Mouse (Mus musculus): Measurements from ENCODE around the gene Kalrn. TPM values are rescaled to one million over a fixed set of nuclear protein-coding genes. Genes with fewer than 3 reads are reported as not detected.
A peak's percentile ranks its signal among the peaks of the same experiment; 100 is the strongest.

Gene Kalrn
- polyA plus RNA-seq, 1 experiment from 2014 or later, result 22.8 TPM

- Histone ChIP-seq H3K4me3 (no peak overlapping the region), H3K36me3 (peaks cover 15% of the 10 kb centered on the region), H3K27me3 (ENCODE audit: insufficient read depth, poor library complexity, severe bottlenecking) (no peaks in the 10 kb centered on the region), H3K4me1 (peaks cover 11% of the 10 kb centered on the region; the same call in 1 of the 2 replicates), H3K9me3 (no peaks in the 10 kb centered on the region), H3K27ac (no peak overlapping the region)
- WGBS, result 67% methylated on average over 4 of the region's 4 CpGs
- DNase-seq (ENCODE audit: low spot score), result no peak
Observed at GRCm38 (mm10) chr16:34239618-34240017, 333.7 kb downstream of the Kalrn start.

GRCm38 (mm10) chr16:34236898-34237611 is 336.3 kb downstream of the Kalrn start:
- H3K27me3 ChIP-seq (ENCODE audit: insufficient read depth, poor library complexity, severe bottlenecking), result no peaks in the 10 kb centered on the region
- peaks cover 11% of the 10 kb centered on the region; the same call in 1 of the 2 replicates for H3K4me1 ChIP-seq
- peak overlapping the region; percentile 12; the same call in 1 of the 2 replicates for H3K27ac ChIP-seq
- no peak overlapping the region for H3K4me3 ChIP-seq
- H3K9me3 ChIP-seq, result no peaks in the 10 kb centered on the region
- H3K36me3 ChIP-seq, result peaks cover 12% of the 10 kb centered on the region; the same call in 1 of the 2 replicates
- no peak for DNase-seq (ENCODE audit: low spot score)
- 75% methylated on average over 12 of the region's 12 CpGs for WGBS

- Histone ChIP-seq H3K4me3 (no peak overlapping the region), H3K27me3 (ENCODE audit: insufficient read depth, poor library complexity, severe bottlenecking) (no peaks in the 10 kb centered on the region), H3K36me3 (peaks cover 5% of the 10 kb centered on the region; the same call in 1 of the 2 replicates), H3K4me1 (peaks cover 22% of the 10 kb centered on the region), H3K9me3 (no peaks in the 10 kb centered on the region), H3K27ac (no peak overlapping the region)
- no peak for DNase-seq (ENCODE audit: low spot score)
- 69% methylated on average over 11 of the region's 11 CpGs for WGBS
Observed at GRCm38 (mm10) chr16:34235086-34235485, 338.2 kb downstream of the Kalrn start.

GRCm38 (mm10) chr16:34231952-34232351 is 341.4 kb downstream of the Kalrn start:
- WGBS, result 46% methylated on average over 5 of the region's 5 CpGs
- H3K27me3 ChIP-seq (ENCODE audit: insufficient read depth, poor library complexity, severe bottlenecking), result no peaks in the 10 kb centered on the region
- peaks cover 35% of the 10 kb centered on the region for H3K4me1 ChIP-seq
- H3K36me3 ChIP-seq, result peaks cover 6% of the 10 kb centered on the region; the same call in 1 of the 2 replicates
- no peak for DNase-seq (ENCODE audit: low spot score)
- H3K4me3 ChIP-seq, result no peak overlapping the region
- no peak overlapping the region for H3K27ac ChIP-seq
- H3K9me3 ChIP-seq, result no peaks in the 10 kb centered on the region

- DNase-seq (ENCODE audit: low spot score), result no peak
- Histone ChIP-seq H3K9me3 (no peaks in the 10 kb centered on the region), H3K36me3 (peaks cover 8% of the 10 kb centered on the region; the same call in 1 of the 2 replicates), H3K27me3 (ENCODE audit: insufficient read depth, poor library complexity, severe bottlenecking) (no peaks in the 10 kb centered on the region), H3K4me1 (peaks cover 33% of the 10 kb centered on the region), H3K27ac (no peak overlapping the region), H3K4me3 (no peak overlapping the region)
- 21% methylated on average over 2 of the region's 2 CpGs for WGBS
Observed at GRCm38 (mm10) chr16:34231146-34231545, 342.2 kb downstream of the Kalrn start.

- Histone ChIP-seq H3K4me3 (no peak overlapping the region), H3K27ac (peak overlapping the region; percentile 36), H3K9me3 (no peaks in the 10 kb centered on the region), H3K36me3 (peaks cover 5% of the 10 kb centered on the region; the same call in 1 of the 2 replicates), H3K4me1 (peaks cover 30% of the 10 kb centered on the region), H3K27me3 (ENCODE audit: insufficient read depth, poor library complexity, severe bottlenecking) (no peaks in the 10 kb centered on the region)
- no peak for DNase-seq (ENCODE audit: low spot score)
- 62% methylated on average over 8 of the region's 8 CpGs for WGBS
Observed at GRCm38 (mm10) chr16:34229350-34229749, 344.0 kb downstream of the Kalrn start.

- DNase-seq (ENCODE audit: low spot score), result no peak
- H3K27me3 ChIP-seq (ENCODE audit: insufficient read depth, poor library complexity, severe bottlenecking), result no peaks in the 10 kb centered on the region
- 33% methylated on average over 5 of the region's 5 CpGs for WGBS
Observed at GRCm38 (mm10) chr16:34228661-34229060, 344.7 kb downstream of the Kalrn start.

GRCm38 (mm10) chr16:34212160-34212559 is 361.2 kb downstream of the Kalrn start:
- Histone ChIP-seq H3K4me3 (no peak overlapping the region), H3K4me1 (peaks cover 49% of the 10 kb centered on the region), H3K36me3 (peaks cover 13% of the 10 kb centered on the region; the same call in 1 of the 2 replicates), H3K9me3 (no peaks in the 10 kb centered on the region), H3K27ac (no peak overlapping the region), H3K27me3 (ENCODE audit: insufficient read depth, poor library complexity, severe bottlenecking) (no peaks in the 10 kb centered on the region)
- 67% methylated on average over 3 of the region's 3 CpGs for whole genome bisulfite sequencing
- no peak for DNase-seq (ENCODE audit: low spot score)

More at GRCm38 (mm10) chr16:34228661-34229060, 344.7 kb downstream of the Kalrn start:
- H3K36me3 ChIP-seq, result 0 out of 2 replicates have a peak, but pooled peaks cover 3% of the 10 kb centered on the region
- no peaks in the 10 kb centered on the region for H3K9me3 ChIP-seq
- H3K27ac ChIP-seq, result peak overlapping the region; percentile 36
- H3K4me1 ChIP-seq, result peaks cover 30% of the 10 kb centered on the region
- no peak overlapping the region for H3K4me3 ChIP-seq

- DNase-seq (ENCODE audit: low spot score), result no peak
- Histone ChIP-seq H3K36me3 (peaks cover 13% of the 10 kb centered on the region; the same call in 1 of the 2 replicates), H3K27me3 (ENCODE audit: insufficient read depth, poor library complexity, severe bottlenecking) (no peaks in the 10 kb centered on the region), H3K4me1 (peaks cover 49% of the 10 kb centered on the region), H3K9me3 (no peaks in the 10 kb centered on the region), H3K4me3 (no peak overlapping the region), H3K27ac (peak overlapping the region; percentile 42)
- WGBS, result 45% methylated on average over 12 of the region's 12 CpGs
Observed at GRCm38 (mm10) chr16:34211243-34211642, 362.1 kb downstream of the Kalrn start.

- Histone ChIP-seq H3K27ac (0 out of 2 replicates have a peak overlapping the region, but pooled peaks have one; percentile 9), H3K27me3 (ENCODE audit: insufficient read depth, poor library complexity, severe bottlenecking) (no peaks in the 10 kb centered on the region), H3K4me3 (no peak overlapping the region), H3K36me3 (peaks cover 15% of the 10 kb centered on the region), H3K9me3 (no peaks in the 10 kb centered on the region), H3K4me1 (peaks cover 40% of the 10 kb centered on the region)
- no peak for DNase-seq (ENCODE audit: low spot score)
- 58% methylated on average over 5 of the region's 5 CpGs for WGBS
Observed at GRCm38 (mm10) chr16:34208748-34209147, 364.6 kb downstream of the Kalrn start.

- H3K4me1 ChIP-seq, result peaks cover 39% of the 10 kb centered on the region
- H3K4me3 ChIP-seq, result no peak overlapping the region
Observed at GRCm38 (mm10) chr16:34207972-34208371, 365.4 kb downstream of the Kalrn start.

GRCm38 (mm10) chr16:34204527-34205139 is 368.7 kb downstream of the Kalrn start:
- Histone ChIP-seq H3K36me3 (peaks cover 15% of the 10 kb centered on the region), H3K27ac (no peak overlapping the region), H3K27me3 (ENCODE audit: insufficient read depth, poor library complexity, severe bottlenecking) (no peaks in the 10 kb centered on the region), H3K9me3 (no peaks in the 10 kb centered on the region), H3K4me1 (peaks cover 11% of the 10 kb centered on the region), H3K4me3 (no peak overlapping the region)
- 84% methylated on average over 13 of the region's 13 CpGs for WGBS
- no peak for DNase-seq (ENCODE audit: low spot score)

More at GRCm38 (mm10) chr16:34207972-34208371, 365.4 kb downstream of the Kalrn start:
- Histone ChIP-seq H3K9me3 (no peaks in the 10 kb centered on the region), H3K27me3 (ENCODE audit: insufficient read depth, poor library complexity, severe bottlenecking) (no peaks in the 10 kb centered on the region), H3K36me3 (peaks cover 22% of the 10 kb centered on the region), H3K27ac (no peak overlapping the region)
- DNase-seq (ENCODE audit: low spot score), result no peak
- 74% methylated on average over 5 of the region's 5 CpGs for WGBS

- Histone ChIP-seq H3K27ac (no peak overlapping the region), H3K27me3 (ENCODE audit: insufficient read depth, poor library complexity, severe bottlenecking) (no peaks in the 10 kb centered on the region), H3K4me1 (peaks cover 6% of the 10 kb centered on the region; the same call in 1 of the 2 replicates), H3K9me3 (no peaks in the 10 kb centered on the region), H3K36me3 (peaks cover 15% of the 10 kb centered on the region; the same call in 1 of the 2 replicates), H3K4me3 (no peak overlapping the region)
- WGBS, result 87% methylated on average over 6 of the region's 6 CpGs
- DNase-seq (ENCODE audit: low spot score), result no peak
Observed at GRCm38 (mm10) chr16:34199543-34199942, 373.8 kb downstream of the Kalrn start.

Data from heart, embryonic 10.5 days (tissue).